Mouse (Mus musculus) kidney, adult 2 months (tissue): Measurements from ENCODE around the gene Atp11b.

ENCODE experiments used
- CTCF ChIP-seq: fragments of 200-500 bp; conservative IDR thresholded peaks from 2 replicates; pipeline ENCODE4 v1.5.1; 2011; ENCODE audit warnings: low read depth, mild to moderate bottlenecking, control low read depth, low read length, moderate library complexity, mixed read lengths; ENCODE audit not compliant: insufficient read depth, insufficient read length
- POLR2A ChIP-seq: fragments of 200-500 bp; IDR thresholded peaks from one replicate; pipeline ENCODE4 v1.6.1; 2011; ENCODE audit warnings: low read depth, low read length, control low read depth

- TF ChIP-seq POLR2A (no peak), CTCF (no peak)
Measured at GRCm38 (mm10) chr3:35883267-35883666, 129.4 kb downstream of the Atp11b start.
